In the genomic region with DNA sequence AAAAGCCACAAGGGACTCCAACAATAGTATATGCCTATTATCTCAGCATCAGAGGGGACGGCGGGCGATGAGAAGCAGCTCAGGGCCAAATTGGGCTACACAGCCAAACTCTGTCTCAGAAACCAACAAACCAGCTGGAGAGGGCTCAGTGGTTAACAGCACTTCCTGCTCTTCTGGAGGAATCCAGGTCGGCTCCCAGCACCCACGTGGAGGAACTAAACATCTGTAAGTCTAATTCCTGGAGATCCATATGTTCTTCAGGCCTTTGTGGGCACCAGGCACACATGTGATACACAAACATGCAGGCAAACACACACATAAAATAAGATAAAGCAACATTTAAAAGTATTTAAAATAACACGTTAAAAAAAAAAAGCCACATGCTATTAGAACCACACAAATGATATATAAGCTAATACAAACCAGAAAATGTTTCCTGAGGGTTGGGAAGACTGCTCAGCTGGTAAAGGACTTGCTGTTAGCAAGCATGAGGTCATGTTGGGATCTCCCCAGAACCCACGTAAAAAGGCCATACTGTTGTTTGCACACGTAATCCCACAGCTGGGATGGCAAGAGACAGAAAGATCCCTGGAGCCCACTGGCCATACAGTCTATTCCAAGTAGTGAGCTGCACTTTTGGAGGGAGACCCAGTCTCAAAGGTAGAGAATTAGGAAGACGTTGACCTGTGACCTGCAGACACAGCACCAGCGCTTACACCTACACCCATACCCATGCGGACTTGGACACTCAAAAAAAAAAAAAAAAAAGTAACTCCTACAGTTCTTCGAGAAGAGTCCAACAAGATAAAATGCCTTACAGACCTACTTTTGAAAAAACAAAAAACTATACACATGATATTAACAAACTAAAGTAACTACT, we compare ENCODE assay signal across 8 mouse cellular contexts. TPM values are rescaled to one million over a fixed set of nuclear protein-coding genes. Genes with fewer than 3 reads are reported as not detected.
DNase-seq lines count a peak whose midpoint lies in the region; ATAC-seq and TF ChIP-seq lines count a peak whose summit lies in the region.

No protein-coding gene starts in this region.

- no peak for DNase-seq in neural tube, embryonic 11.5 days (ENCODE audit: low spot score)
- no peak for DNase-seq in neural tube, embryonic 10.5 days (ENCODE audit: extremely low spot score, low spot score)
- DNase-seq in embryonic facial prominence, embryonic 14.5 days (ENCODE audit: low spot score), result no peak
- no peak for DNase-seq in cerebellum, postnatal 4 days (ENCODE audit: low spot score in 2 of 2)
- DNase-seq in spleen, postnatal 36 days (ENCODE audit: low spot score in 2 of 2), result no peak
- no peak for DNase-seq in frontal cortex, adult 2 months (ENCODE audit: extremely low spot score in 1 of 2, low spot score in 1 of 2)

- no peaks in the 10 kb centered on the region for H3K27me3 ChIP-seq in neural tube, embryonic 11.5 days (ENCODE audit: control insufficient read depth, insufficient read depth, low read length)
- no peaks in the 10 kb centered on the region for H3K27me3 ChIP-seq in embryonic facial prominence, embryonic 14.5 days (replicated peaks; ENCODE audit: control insufficient read depth, insufficient read depth, low read length)
- 0 out of 2 replicates have a peak, but pooled peaks cover 4% of the 10 kb centered on the region for H3K27me3 ChIP-seq in limb, embryonic 12.5 days
- H3K27me3 ChIP-seq in small intestine, adult 2 months (ENCODE audit: control insufficient read depth, insufficient read depth, low read length), result no peaks in the 10 kb centered on the region

- H3K4me2 ChIP-seq in neural tube, embryonic 11.5 days (ENCODE audit: low read depth), result peak overlapping the region; percentile 59
- H3K4me2 ChIP-seq in embryonic facial prominence, embryonic 14.5 days (ENCODE audit: low read depth, low read length), result peak overlapping the region; percentile 66
- H3K4me2 ChIP-seq in limb, embryonic 12.5 days, result peak overlapping the region; percentile 73

- no peak for ATAC-seq in neural tube, embryonic 11.5 days (ENCODE audit: insufficient read depth, low FRiP score, low TSS enrichment)
- no peak for ATAC-seq in embryonic facial prominence, embryonic 14.5 days (ENCODE audit: low read depth)
- ATAC-seq in limb, embryonic 12.5 days (ENCODE audit: insufficient number of reproducible peaks, insufficient read depth, low FRiP score, low TSS enrichment, low read depth), result no peak

- no peak for TF ChIP-seq POLR2A in small intestine, adult 2 months (IDR thresholded peaks at IDR 0.05; ENCODE audit: low read depth, low read length)

- H3K4me3 ChIP-seq in neural tube, embryonic 11.5 days (ENCODE audit: low read depth, low read length), result peak overlapping the region; percentile 87
- H3K4me3 ChIP-seq in embryonic facial prominence, embryonic 14.5 days (ENCODE audit: low read depth, low read length), result peak overlapping the region; percentile 67
- H3K4me3 ChIP-seq in limb, embryonic 12.5 days (replicated peaks), result peak overlapping the region; percentile 97
- H3K4me3 ChIP-seq in small intestine, adult 2 months (ENCODE audit: low read depth, low read length), result peak overlapping the region; percentile 84

- no peaks in the 10 kb centered on the region for H3K9me3 ChIP-seq in neural tube, embryonic 11.5 days (ENCODE audit: control insufficient read depth, low read length)
- H3K9me3 ChIP-seq in embryonic facial prominence, embryonic 14.5 days (ENCODE audit: control insufficient read depth, low read length), result no peaks in the 10 kb centered on the region
- no peaks in the 10 kb centered on the region for H3K9me3 ChIP-seq in limb, embryonic 12.5 days

- H3K36me3 ChIP-seq in neural tube, embryonic 11.5 days (ENCODE audit: control insufficient read depth, insufficient read depth, low read length), result peaks cover 9% of the 10 kb centered on the region
- H3K36me3 ChIP-seq in embryonic facial prominence, embryonic 14.5 days (ENCODE audit: control insufficient read depth, insufficient read depth, low read length), result peaks cover 35% of the 10 kb centered on the region
- peaks cover 47% of the 10 kb centered on the region for H3K36me3 ChIP-seq in limb, embryonic 12.5 days
- peaks cover 11% of the 10 kb centered on the region for H3K36me3 ChIP-seq in small intestine, adult 2 months (ENCODE audit: control insufficient read depth, insufficient read depth, low read length)

- WGBS in neural tube, embryonic 11.5 days, result 66% methylated on average over 12 of the region's 12 CpGs
- 44% methylated on average over 12 of the region's 12 CpGs for WGBS in embryonic facial prominence, embryonic 14.5 days
- WGBS in limb, embryonic 12.5 days, result 52% methylated on average over 12 of the region's 12 CpGs
- WGBS in small intestine, adult 2 months, result 27% methylated on average over 12 of the region's 12 CpGs

- H3K9ac ChIP-seq in neural tube, embryonic 11.5 days (ENCODE audit: low read length), result peak overlapping the region; percentile 86
- H3K9ac ChIP-seq in embryonic facial prominence, embryonic 14.5 days (ENCODE audit: low read depth, low read length), result peak overlapping the region; percentile 84
- peak overlapping the region; percentile 94 for H3K9ac ChIP-seq in limb, embryonic 12.5 days (replicated peaks)

- TF ChIP-seq CTCF in small intestine, adult 2 months (IDR thresholded peaks at IDR 0.05; ENCODE audit: extremely low read depth, insufficient read length, insufficient replicate concordance, low read depth, low read length), result no peak

- H3K27ac ChIP-seq in neural tube, embryonic 11.5 days (ENCODE audit: low read depth, low read length), result no peak overlapping the region
- no peak overlapping the region for H3K27ac ChIP-seq in embryonic facial prominence, embryonic 14.5 days (replicated peaks; ENCODE audit: low read depth, low read length)
- no peak overlapping the region for H3K27ac ChIP-seq in limb, embryonic 12.5 days
- no peak overlapping the region for H3K27ac ChIP-seq in small intestine, adult 2 months (ENCODE audit: insufficient read depth, low read depth, low read length)

- peaks cover 12% of the 10 kb centered on the region for H3K4me1 ChIP-seq in neural tube, embryonic 11.5 days (ENCODE audit: control insufficient read depth, insufficient read depth, low read length)
- peaks cover 19% of the 10 kb centered on the region for H3K4me1 ChIP-seq in embryonic facial prominence, embryonic 14.5 days (ENCODE audit: control insufficient read depth, insufficient read depth, low read length)
- peaks cover 19% of the 10 kb centered on the region for H3K4me1 ChIP-seq in limb, embryonic 12.5 days (replicated peaks)
- H3K4me1 ChIP-seq in small intestine, adult 2 months (ENCODE audit: control insufficient read depth, insufficient read depth, insufficient read length, low read length), result peaks cover 5% of the 10 kb centered on the region

RNA-seq across cellular contexts. Expression of gene Srp68, which starts 1.2 kb away (rescaled TPM):
- polyA plus RNA-seq in neural tube, embryonic 11.5 days (2014; fragmentation: Nextera tagmentation; extraction: Ambion mirVana), result 83.5 and 87.4 TPM in 2 replicates
- 91.9 and 92.5 TPM in 2 replicates for polyA plus RNA-seq in embryonic facial prominence, embryonic 14.5 days (2014; fragmentation: Nextera tagmentation; extraction: Ambion mirVana)
- polyA plus RNA-seq in limb, embryonic 12.5 days (2016; fragmentation: Nextera tagmentation; extraction: Ambion mirVana), result 110 and 112 TPM in 2 replicates
- 21.2 and 39.0 TPM in 2 replicates for polyA plus RNA-seq in small intestine, adult 2 months (2012; rRNA removed)
- 63.4 and 63.9 TPM in 2 replicates for polyA plus RNA-seq in frontal cortex, adult 2 months (2012; rRNA removed)

RNA-seq across cellular contexts. Expression of gene Galr2, which starts 7.9 kb away (rescaled TPM):
- 0.49 and 0.70 TPM in 2 replicates for polyA plus RNA-seq in neural tube, embryonic 11.5 days (2014; fragmentation: Nextera tagmentation; extraction: Ambion mirVana)
- 0.29 and 0.60 TPM in 2 replicates for polyA plus RNA-seq in embryonic facial prominence, embryonic 14.5 days (2014; fragmentation: Nextera tagmentation; extraction: Ambion mirVana)
- 0.20 TPM in 1 of 2 replicates, not detected in the other for polyA plus RNA-seq in limb, embryonic 12.5 days (2016; fragmentation: Nextera tagmentation; extraction: Ambion mirVana)
- 3.1 and 9.5 TPM in 2 replicates for polyA plus RNA-seq in small intestine, adult 2 months (2012; rRNA removed)
- not detected in 2 replicates for polyA plus RNA-seq in frontal cortex, adult 2 months (2012; rRNA removed)

RNA-seq across cellular contexts. Expression of gene Exoc7, which starts 34.2 kb away (rescaled TPM):
- polyA plus RNA-seq in neural tube, embryonic 11.5 days (2014; fragmentation: Nextera tagmentation; extraction: Ambion mirVana), result 74.3 and 75.5 TPM in 2 replicates
- polyA plus RNA-seq in embryonic facial prominence, embryonic 14.5 days (2014; fragmentation: Nextera tagmentation; extraction: Ambion mirVana), result 60.5 and 71.2 TPM in 2 replicates
- polyA plus RNA-seq in limb, embryonic 12.5 days (2016; fragmentation: Nextera tagmentation; extraction: Ambion mirVana), result 77.6 and 82.8 TPM in 2 replicates
- 12.2 and 24.1 TPM in 2 replicates for polyA plus RNA-seq in small intestine, adult 2 months (2012; rRNA removed)
- 89.7 and 97.5 TPM in 2 replicates for polyA plus RNA-seq in frontal cortex, adult 2 months (2012; rRNA removed)

RNA-seq across cellular contexts. Expression of gene Evpl, which starts 35.0 kb away (rescaled TPM):
- 0.90 and 0.93 TPM in 2 replicates for polyA plus RNA-seq in neural tube, embryonic 11.5 days (2014; fragmentation: Nextera tagmentation; extraction: Ambion mirVana)
- 9.5 and 10.1 TPM in 2 replicates for polyA plus RNA-seq in embryonic facial prominence, embryonic 14.5 days (2014; fragmentation: Nextera tagmentation; extraction: Ambion mirVana)
- polyA plus RNA-seq in limb, embryonic 12.5 days (2016; fragmentation: Nextera tagmentation; extraction: Ambion mirVana), result 2.4 and 3.3 TPM in 2 replicates
- polyA plus RNA-seq in small intestine, adult 2 months (2012; rRNA removed), result 6.3 and 12.1 TPM in 2 replicates
- polyA plus RNA-seq in frontal cortex, adult 2 months (2012; rRNA removed), result 1.0 and 1.1 TPM in 2 replicates
